Mouse (Mus musculus) cerebellum, postnatal 36 days (tissue): ENCODE results near the gene Top2a.
A peak's percentile ranks its signal among the peaks of the same experiment; 100 is the strongest.
"Not testable (repeated sequence)": the region's sequence is repeated elsewhere in the genome, so short reads cannot be mapped to it uniquely, and the experiment has no call there.

ENCODE experiments used
- DNase-seq, 2 experiments: peaks; one replicate each; pipeline ENCODE4 v3.0.0; 2021 to 2022; ENCODE audit warnings: mixed read lengths in 2 of 2

Top2a gene

DNA sequence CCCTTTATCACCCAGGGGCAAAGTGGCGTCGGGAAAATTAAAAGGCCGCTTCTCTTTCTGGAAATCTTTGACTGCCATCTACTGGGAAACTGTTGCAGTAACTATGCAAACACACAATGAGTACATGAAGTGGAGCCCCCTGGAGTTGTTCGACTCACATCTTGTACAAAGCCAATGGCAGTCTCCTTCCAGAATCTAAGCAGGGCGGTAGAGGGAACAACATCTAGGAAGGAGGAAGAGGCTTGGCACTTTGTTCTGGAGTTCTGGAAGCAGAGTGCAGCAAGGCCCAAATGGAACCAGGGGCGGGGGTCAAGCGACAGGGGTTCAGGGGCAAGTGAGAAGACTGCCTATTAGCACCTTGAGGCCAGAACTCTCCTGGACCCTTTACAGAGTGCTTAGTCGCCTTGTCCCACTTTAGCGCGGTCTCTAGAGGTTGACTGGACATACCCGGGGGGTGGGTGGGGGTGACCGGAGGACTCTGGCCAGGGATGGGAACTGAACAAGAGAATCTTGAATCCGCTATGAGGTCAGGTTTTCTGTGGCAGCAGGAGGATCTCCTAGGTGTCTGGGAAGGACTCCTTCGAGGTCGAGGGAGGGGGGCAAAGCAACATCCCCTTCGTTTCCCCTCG is 16.5 kb upstream of the Top2a start:
- no peak for DNase-seq

DNA sequence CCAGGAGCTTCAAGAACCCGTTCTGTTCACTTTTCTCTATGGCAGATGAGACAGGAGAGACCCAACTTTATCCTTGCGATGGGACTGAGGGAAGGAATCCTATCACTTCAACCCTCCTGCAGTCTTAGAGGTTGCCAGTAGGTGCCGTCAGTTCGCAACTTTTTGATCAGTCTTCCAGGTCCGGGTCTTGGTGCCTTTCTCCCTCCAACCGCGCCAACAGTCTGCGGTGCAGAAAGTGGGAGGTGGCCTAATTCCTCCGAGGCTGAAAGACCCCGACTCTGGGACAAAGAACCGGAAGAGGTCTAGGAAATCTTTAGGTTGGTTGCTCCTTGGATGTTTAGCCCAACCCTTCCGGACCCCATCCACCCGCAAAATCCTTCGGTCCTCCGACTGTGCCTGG is 15.8 kb upstream of the Top2a start:
- peak; percentile 63 to 72 for DNase-seq

DNA sequence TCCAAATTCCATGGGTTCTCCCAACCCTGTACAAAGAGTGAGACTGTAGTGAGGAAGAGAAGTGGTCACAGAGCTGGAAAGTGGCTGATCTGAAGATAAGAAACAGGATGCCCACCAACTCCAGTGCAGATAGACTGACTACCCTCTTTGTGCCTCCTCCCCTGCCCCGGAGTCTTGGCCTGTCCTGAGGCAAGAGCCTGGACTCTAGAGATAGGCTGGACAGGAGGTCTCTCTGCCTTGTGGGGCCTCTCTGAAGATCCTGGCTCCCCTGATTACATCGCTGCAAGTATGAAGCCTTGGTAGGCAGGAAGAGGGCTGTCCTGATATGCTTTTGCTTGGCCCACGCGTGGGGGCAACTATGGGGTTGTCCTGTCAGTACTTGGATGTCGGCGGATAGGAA is 12.3 kb upstream of the Top2a start:
- no peak for DNase-seq

DNA sequence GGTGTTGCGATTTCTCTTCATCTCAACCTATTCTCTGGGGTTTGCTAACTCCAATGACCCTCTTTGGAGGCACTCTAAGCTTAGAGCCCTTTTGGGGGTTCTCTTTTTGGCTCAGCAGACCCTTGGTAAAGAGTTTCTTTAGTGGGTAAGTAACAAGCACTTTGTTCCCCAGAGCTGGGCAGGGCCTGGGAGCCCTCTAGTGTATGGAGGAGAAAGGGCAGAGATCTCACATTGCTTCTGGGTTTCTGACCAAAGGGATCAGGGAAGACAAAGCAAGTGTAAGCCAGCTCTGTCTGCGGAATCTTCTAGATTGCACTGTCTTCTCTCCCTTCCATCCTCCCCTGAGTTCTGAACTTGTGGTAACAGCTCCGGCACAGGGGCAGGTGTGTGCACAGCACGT is 11.4 kb upstream of the Top2a start:
- no peak for DNase-seq

- no peak for DNase-seq
Observed at GRCm38 (mm10) chr11:99026899-99027440, 3.0 kb upstream of the Top2a start.

DNA sequence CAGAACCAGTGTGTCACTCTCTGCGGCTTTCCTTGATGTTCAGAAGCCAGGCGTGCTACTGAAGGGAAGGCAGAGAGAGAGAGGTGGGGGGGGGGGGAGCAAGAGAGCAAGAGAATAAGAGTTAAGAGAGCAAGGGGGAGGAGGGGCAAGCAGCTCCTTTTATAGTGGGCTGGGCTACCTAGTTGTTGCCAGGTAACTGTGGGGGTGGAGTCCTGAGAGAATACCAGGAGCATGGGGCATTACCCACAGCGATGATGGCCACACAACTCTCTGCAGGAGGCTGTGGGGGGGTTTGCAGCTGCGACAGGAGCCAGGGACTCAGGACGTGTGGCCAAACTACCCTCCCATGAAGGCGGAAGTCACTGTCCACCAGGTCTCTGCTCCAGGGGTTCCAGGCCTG is 1.9 kb upstream of the Top2a start:
- DNase-seq = no peak

DNA sequence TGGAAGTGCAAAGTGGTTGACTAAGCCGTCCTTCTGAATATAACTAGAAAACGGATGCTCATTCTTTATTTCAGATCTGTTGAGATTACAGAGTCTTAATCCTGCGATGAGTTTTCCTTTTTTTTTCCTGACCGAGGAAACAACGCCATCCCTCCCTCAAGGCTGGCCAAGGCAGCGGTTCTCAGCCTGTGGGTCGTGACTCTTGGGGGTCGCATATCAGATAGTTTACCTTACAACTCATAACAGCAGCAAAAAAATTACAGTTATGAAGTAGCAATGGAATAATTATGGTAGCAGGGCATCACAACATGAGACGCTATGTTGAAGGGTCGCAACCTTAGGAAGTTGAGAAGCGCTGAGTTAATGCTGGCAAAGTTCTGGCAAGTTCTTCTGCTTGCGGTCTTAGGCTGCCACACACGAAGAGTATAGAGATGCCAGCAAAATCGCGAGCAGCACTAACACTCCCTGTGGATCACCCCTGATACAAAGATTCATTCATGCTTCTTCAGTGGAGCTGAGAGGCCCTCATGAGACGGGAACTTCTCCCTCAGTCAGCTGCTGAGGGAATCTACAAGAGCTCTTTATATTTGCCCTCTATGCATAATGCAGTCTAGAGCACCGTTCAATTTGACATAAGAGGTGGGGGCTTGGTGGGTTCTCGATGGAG is 612 bp upstream of the Top2a start:
- no peak for DNase-seq

DNA sequence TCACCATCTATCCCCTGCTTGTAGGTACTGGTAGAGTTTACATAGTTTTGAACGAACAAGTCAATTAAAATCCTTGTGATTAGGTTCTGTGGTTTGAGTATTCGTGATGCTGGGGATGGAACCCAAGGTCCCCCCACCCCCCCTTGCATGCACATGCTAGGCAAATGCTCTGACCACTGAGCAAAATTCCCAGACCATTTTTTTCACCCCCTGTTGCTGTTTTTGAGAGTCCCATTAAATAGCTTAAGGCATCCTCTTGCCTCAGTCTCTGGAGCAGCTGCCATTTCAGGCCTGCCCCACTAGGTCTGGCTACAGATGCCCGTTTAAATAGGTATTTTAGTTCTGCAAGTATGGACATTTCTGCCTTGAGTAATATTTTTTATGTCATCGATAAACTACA is 895 bp downstream of the Top2a start:
- DNase-seq = no peak

DNA sequence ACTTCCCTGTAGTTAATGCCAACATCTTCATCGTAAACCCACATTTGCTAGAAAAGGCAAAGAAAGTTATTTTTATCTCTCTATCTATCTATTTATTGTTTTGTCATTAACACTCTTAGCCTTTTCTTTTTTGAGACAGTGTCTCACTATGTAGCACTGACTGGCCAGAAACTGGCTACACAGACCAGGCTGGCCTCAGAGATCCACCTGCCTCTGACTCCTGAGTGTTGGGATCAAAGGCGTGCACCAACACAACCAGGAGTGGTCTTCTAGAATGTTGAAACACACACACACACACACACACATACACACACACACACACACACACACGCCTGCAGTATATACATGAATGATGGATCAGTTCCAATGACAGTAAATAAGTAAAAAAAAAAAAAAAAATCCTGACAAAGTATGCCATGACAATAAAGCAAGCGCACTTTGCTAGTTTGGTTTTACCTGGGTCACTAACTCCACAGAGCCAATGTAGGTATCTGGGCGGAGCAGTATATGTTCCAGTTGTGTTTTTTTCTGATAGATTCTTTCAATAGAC is 1.5 kb downstream of the Top2a start:
- DNase-seq = no peak

DNA sequence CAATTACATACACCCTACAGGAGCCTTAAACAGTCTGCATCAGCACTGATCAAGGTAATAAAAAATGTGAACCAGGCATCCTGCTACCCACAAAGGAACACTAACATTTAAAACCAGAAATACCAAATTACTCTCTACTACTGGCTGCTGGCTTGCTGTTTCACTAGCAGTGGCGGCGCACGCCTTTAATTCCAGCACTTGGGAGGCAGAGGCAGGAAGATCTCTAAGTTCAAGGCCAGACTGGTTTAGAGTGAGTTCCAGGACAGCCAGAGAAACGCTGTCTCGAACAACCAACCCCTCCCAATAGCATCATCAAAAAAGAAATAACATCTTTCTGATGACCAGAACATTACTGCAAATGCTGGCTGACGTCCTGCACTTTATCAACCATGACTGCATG is 4.1 kb downstream of the Top2a start:
- DNase-seq = no peak

GRCm38 (mm10) chr11:99013856-99014255 is 10.1 kb downstream of the Top2a start:
- DNase-seq = no peak

GRCm38 (mm10) chr11:99010706-99011105 is 13.3 kb downstream of the Top2a start:
- no peak for DNase-seq

DNA sequence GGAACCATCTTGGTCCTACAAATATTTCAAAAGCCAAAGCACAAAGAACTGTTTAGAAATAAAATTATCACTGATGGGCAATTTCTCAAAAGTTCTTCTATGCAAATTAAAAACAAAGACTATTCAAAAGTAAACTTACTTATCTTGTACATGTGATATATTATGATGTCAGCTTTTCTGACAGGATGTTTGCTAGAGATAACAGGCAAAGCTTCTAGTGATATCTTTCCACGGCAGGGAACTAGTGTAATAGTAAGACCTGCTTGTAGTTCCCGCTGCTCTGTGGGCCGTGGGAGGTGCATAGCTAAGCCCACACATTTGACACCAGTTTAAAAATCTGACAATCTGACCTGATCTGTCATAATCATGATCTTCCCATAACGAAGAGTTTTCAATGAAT is 13.9 kb downstream of the Top2a start:
- DNase-seq = no peak

- no peak for DNase-seq
Observed at GRCm38 (mm10) chr11:99006788-99007187, 17.2 kb downstream of the Top2a start.

DNA sequence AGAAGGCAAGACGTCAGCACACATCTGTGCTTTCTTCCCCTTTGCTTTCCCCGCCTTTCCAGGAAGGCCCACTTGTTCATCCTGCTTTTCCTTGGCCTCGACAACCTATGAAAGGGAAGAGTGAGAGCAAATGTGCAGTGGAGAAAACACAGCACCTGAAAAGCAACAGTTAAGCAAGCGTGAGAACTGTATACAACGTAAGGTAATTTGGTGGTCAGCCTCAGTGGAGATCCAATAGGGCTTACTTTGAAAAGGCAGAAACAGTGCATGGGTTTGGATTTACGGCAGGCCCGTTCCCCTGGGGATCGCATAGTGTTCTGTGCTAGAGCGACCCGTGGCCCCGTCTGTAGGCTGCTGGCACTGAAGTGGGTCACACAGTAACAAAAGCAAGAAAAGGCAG is 24.7 kb downstream of the Top2a start:
- no peak for DNase-seq

DNA sequence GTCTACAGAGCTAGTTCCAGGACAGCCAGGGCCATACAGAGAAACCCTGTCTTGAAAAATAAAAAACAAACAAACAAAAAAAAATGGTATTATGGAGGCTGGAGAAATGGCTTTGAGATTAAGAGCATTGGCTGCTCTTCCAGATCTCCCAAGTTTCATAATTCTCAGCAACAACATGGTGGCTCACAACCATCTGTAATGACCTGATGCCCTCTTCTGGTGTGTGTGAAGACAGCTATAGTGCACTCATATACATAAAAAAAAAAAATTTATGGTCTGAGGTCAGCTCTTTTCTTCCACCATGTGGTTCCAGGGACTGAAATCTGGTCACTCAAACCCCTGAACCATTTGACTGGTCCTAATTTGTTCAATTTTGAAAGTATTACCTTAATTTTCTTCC is 25.2 kb downstream of the Top2a start:
- DNase-seq = no peak

DNA sequence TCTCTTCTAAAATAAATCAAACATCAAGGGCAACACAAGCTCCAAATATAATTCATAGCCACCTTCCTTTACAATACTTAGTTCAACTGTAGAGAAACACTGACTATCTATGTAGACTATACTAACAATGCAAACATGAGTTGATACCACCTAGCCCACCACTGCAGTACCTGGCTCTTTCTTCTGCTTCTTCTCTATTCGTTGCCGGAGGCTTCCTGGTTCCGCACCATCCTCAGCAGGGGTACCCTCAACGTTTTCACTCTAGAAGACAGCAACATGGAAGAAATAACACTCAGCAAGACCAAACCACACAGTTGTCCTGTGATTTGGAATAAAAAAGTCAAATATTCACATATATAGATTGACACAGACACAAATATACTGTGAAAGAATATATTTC is 26.3 kb downstream of the Top2a start:
- no peak for DNase-seq

DNA sequence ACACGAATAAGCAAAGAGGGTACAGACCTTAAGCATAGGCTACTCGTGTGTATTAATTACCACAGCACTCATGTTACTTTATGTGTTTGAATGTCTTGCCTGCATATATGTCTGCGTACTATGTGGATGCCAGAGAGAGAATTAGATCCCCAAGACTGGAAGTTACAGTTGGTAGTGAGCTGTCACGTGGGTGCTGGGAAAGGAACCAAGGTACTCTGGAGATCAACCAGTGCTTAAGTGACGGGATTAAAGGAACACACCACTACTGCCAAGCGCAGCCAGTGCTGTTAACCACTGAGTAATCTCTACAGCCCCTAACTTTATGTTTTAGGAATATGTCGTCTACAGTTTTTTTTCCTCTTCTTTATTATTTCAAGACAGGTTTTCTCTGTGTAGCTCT is 28.0 kb downstream of the Top2a start:
- no peak for DNase-seq

- DNase-seq = no peak
Observed at GRCm38 (mm10) chr11:98990866-98991265, 33.1 kb downstream of the Top2a start.

GRCm38 (mm10) chr11:98988260-98988659 is 35.7 kb downstream of the Top2a start:
- not testable (repeated sequence) for DNase-seq

DNA sequence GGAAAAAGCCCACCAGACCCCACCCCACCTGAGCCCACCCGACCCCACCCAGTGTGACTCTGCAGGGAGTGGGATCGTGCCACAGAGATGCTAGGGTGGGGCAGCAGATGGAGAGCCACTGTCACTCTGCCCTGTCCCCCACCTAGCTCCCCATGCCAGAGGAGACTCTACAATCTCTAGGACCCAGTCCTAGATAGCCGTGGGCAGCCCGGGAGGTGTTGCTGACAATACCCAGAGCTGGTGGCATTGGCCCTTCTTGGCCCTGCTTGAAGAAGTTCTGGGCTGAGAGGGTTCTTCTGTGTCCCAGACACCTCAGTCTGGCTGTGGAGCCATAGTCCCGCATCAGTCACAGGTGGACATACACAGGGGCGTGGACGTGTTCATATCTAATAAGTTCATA is 38.4 kb downstream of the Top2a start:
- DNase-seq = no peak

GRCm38 (mm10) chr11:98983551-98983950 is 40.4 kb downstream of the Top2a start:
- DNase-seq = no peak

GRCm38 (mm10) chr11:98982773-98983133 is 41.2 kb downstream of the Top2a start, which contains the start of gene Gjd3:
Gene Gjd3 (minus strand): TSS chr11:98983016.
- DNase-seq = no peak

GRCm38 (mm10) chr11:98981997-98982772 is 41.8 kb downstream of the Top2a start:
- DNase-seq = peak; percentile 76 to 78
